In the genomic region with DNA sequence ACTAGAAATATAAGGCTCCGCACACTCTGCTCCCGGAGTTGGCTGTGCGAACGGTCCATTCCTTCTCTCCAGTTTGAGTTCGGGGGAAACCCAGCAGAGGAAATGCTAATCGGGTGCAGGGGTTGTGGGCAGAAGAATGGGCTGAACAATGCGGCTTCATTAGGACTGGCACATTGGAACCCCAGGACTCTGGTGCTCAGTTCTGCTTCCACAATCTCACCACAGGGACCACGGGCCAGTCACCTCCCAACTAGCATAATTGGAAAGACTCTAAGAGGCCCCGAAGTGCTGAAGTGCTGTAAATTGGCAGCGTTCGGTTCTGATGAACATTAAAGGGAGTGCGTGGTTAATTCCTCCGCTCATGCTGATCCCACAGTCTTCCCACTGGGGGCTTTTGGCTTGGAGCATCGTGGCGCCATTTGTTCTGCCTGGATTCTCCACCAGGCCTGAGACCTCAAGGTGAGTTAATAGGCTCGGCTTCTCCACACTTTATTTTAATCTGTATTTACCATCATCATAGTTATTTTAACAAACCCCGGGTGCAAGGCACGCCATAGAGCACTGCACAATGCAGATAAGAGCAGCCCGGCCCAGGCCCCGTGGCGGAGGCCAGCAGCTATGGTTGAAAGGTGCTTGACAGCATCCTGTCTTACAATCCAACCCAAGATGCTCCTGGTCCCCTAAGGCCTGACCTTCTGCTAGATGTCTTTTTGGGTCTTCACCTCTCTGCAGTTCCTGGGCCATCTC, we compare ENCODE assay signal across 15 mouse cellular contexts.
DNase-seq lines count a peak whose midpoint lies in the region; ATAC-seq and TF ChIP-seq lines count a peak whose summit lies in the region.
"Had no signal": no experiment of that assay in that cellular context is flagged by ENCODE, and none has a peak within 500 bp of the region (broad histone marks: within the 10 kb centered on the region; RNA-seq: fewer than 3 reads in every experiment).

No protein-coding gene starts in this region.

- H3K27ac ChIP-seq in hindbrain, embryonic 16.5 days (ENCODE audit: low read depth, low read length), result no peak overlapping the region
- H3K27ac ChIP-seq in hindbrain, embryonic 10.5 days, result no peak overlapping the region
- no peak overlapping the region for H3K27ac ChIP-seq in forebrain, postnatal 0 days (ENCODE audit: low read depth, low read length)
- H3K27ac ChIP-seq in intestine, embryonic 15.5 days, result no peak overlapping the region
- H3K27ac ChIP-seq: neural tube, embryonic 15.5 days had no signal

- no peak for TF ChIP-seq CTCF in brain, embryonic 14.5 days (IDR thresholded peaks at IDR 0.05; ENCODE audit: borderline replicate concordance, extremely low read depth, insufficient read depth, insufficient read length)
- no peak for TF ChIP-seq CTCF in forebrain, postnatal 0 days (IDR thresholded peaks at IDR 0.05; ENCODE audit: low read depth)

- no peaks in the 10 kb centered on the region for H3K36me3 ChIP-seq in hindbrain, embryonic 16.5 days (ENCODE audit: control insufficient read depth, insufficient read depth, low read length)
- no peaks in the 10 kb centered on the region for H3K36me3 ChIP-seq in hindbrain, embryonic 10.5 days
- no peaks in the 10 kb centered on the region for H3K36me3 ChIP-seq in forebrain, postnatal 0 days (ENCODE audit: insufficient read depth)
- H3K36me3 ChIP-seq in intestine, embryonic 15.5 days, result no peaks in the 10 kb centered on the region
- H3K36me3 ChIP-seq: neural tube, embryonic 15.5 days had no signal

- 53% methylated on average over 21 of the region's 21 CpGs for WGBS in hindbrain, embryonic 16.5 days
- 75% methylated on average over 21 of the region's 21 CpGs for WGBS in hindbrain, embryonic 10.5 days
- WGBS in forebrain, postnatal 0 days, result 35% methylated on average over 21 of the region's 21 CpGs
- 85% methylated on average over 21 of the region's 21 CpGs for WGBS in intestine, embryonic 15.5 days

- H3K4me1 ChIP-seq in hindbrain, embryonic 16.5 days (ENCODE audit: control insufficient read depth, insufficient read depth, low read depth, low read length), result no peaks in the 10 kb centered on the region
- H3K4me1 ChIP-seq in hindbrain, embryonic 10.5 days (replicated peaks), result 0 out of 2 replicates have a peak, but pooled peaks cover 17% of the 10 kb centered on the region
- peaks cover 9% of the 10 kb centered on the region; the same call in 1 of the 2 replicates for H3K4me1 ChIP-seq in forebrain, postnatal 0 days (ENCODE audit: insufficient read depth)
- peaks cover 12% of the 10 kb centered on the region for H3K4me1 ChIP-seq in intestine, embryonic 15.5 days (replicated peaks)

- no peak overlapping the region for H3K4me3 ChIP-seq in hindbrain, embryonic 16.5 days (ENCODE audit: low read length)
- no peak overlapping the region for H3K4me3 ChIP-seq in hindbrain, embryonic 10.5 days
- H3K4me3 ChIP-seq in forebrain, postnatal 0 days (ENCODE audit: low read depth, low read length), result no peak overlapping the region
- H3K4me3 ChIP-seq in intestine, embryonic 15.5 days (replicated peaks), result no peak overlapping the region
- H3K4me3 ChIP-seq: neural tube, embryonic 15.5 days had no signal

- no peak for TF ChIP-seq POLR2A in brain, embryonic 14.5 days (IDR thresholded peaks at IDR 0.05; ENCODE audit: borderline replicate concordance, extremely low read depth, insufficient read depth, insufficient read length, poor library complexity, severe bottlenecking)

- ATAC-seq in hindbrain, embryonic 16.5 days, result 0 out of 2 replicates have a peak, but pooled peaks have one; percentile 17
- peak; percentile 29; the same call in 1 of the 2 replicates for ATAC-seq in forebrain, postnatal 0 days
- ATAC-seq in megakaryocyte progenitor cell, adult 5-6 weeks (replicated peaks; ENCODE audit: poor library complexity), result 0 out of 2 replicates have a peak, but pooled peaks have one; percentile 18
- ATAC-seq in activated CD4-positive, CD25-positive, alpha-beta regulatory T cell, adult 4 months, result no peak
- ATAC-seq in intestine, embryonic 15.5 days, result no peak

- H3K27me3 ChIP-seq in hindbrain, embryonic 16.5 days (replicated peaks; ENCODE audit: control insufficient read depth, insufficient read depth, low read length), result no peaks in the 10 kb centered on the region; the same call in 1 of the 2 replicates
- H3K27me3 ChIP-seq in hindbrain, embryonic 10.5 days (ENCODE audit: insufficient read depth, poor library complexity, severe bottlenecking), result no peaks in the 10 kb centered on the region
- H3K27me3 ChIP-seq in forebrain, postnatal 0 days (ENCODE audit: insufficient read depth, low read length), result no peaks in the 10 kb centered on the region
- H3K27me3 ChIP-seq in intestine, embryonic 15.5 days (replicated peaks), result no peaks in the 10 kb centered on the region
- H3K27me3 ChIP-seq: neural tube, embryonic 15.5 days had no signal

- no peak for DNase-seq in hindbrain, embryonic 10.5 days (ENCODE audit: low spot score)
- peak; percentile 88 for DNase-seq in brain, embryonic 14.5 days (ENCODE audit: low read depth)
- DNase-seq in forebrain, postnatal 0 days, result no peak
- no peak for DNase-seq in lung, postnatal 25 days (ENCODE audit: low spot score)
- DNase-seq: adrenal gland, postnatal 10 days; cerebellum, adult 8-10 months; heart, adult 18-20 months; lung, embryonic 14.5 days; spleen, adult 18-20 months; thymus, adult 18-20 months had no signal

- no peak overlapping the region for H3K4me2 ChIP-seq in hindbrain, embryonic 16.5 days (ENCODE audit: low read length)
- no peak overlapping the region for H3K4me2 ChIP-seq in forebrain, postnatal 0 days (ENCODE audit: low read depth)
- H3K4me2 ChIP-seq in intestine, embryonic 15.5 days (replicated peaks), result no peak overlapping the region
- H3K4me2 ChIP-seq: lung, embryonic 14.5 days; neural tube, embryonic 15.5 days had no signal

- H3K9ac ChIP-seq in hindbrain, embryonic 16.5 days (ENCODE audit: low read depth, low read length), result no peak overlapping the region
- H3K9ac ChIP-seq in forebrain, postnatal 0 days, result no peak overlapping the region
- H3K9ac ChIP-seq in intestine, embryonic 15.5 days, result no peak overlapping the region
- H3K9ac ChIP-seq: lung, embryonic 14.5 days; neural tube, embryonic 15.5 days had no signal

- no peaks in the 10 kb centered on the region for H3K9me3 ChIP-seq in hindbrain, embryonic 16.5 days (ENCODE audit: control insufficient read depth, low read length)
- no peaks in the 10 kb centered on the region for H3K9me3 ChIP-seq in hindbrain, embryonic 10.5 days
- H3K9me3 ChIP-seq in forebrain, postnatal 0 days (ENCODE audit: low read length), result no peaks in the 10 kb centered on the region
- no peaks in the 10 kb centered on the region for H3K9me3 ChIP-seq in intestine, embryonic 15.5 days
- H3K9me3 ChIP-seq: neural tube, embryonic 15.5 days had no signal

Comparison
In these comparisons a context has a peak if more than half of its experiments do, and no peak if none do; other contexts are left out.
1. ATAC-seq: peak in hindbrain, embryonic 16.5 days (single experiment), forebrain, postnatal 0 days (single experiment) and megakaryocyte progenitor cell, adult 5-6 weeks (single experiment); none in activated CD4-positive, CD25-positive, alpha-beta regulatory T cell, adult 4 months (single experiment) and intestine, embryonic 15.5 days (single experiment).